Mouse (Mus musculus) brain, embryonic 14.5 days (tissue): ENCODE measurements around the gene Acsf3. TPM values are rescaled to one million over a fixed set of nuclear protein-coding genes. Genes with fewer than 3 reads are reported as not detected.

Experiments used
- DNase-seq: peaks from one replicate; pipeline ENCODE4 v3.0.0-alpha.2; 2011; ENCODE audit warnings: low read depth
- CTCF ChIP-seq: fragments of 200-500 bp; IDR thresholded peaks from 2 replicates; pipeline ENCODE4 v1.5.1; 2012; ENCODE audit warnings: inconsistent platforms, mild to moderate bottlenecking, moderate library complexity, borderline replicate concordance; ENCODE audit not compliant: insufficient read depth, insufficient read length; ENCODE audit errors: extremely low read depth
- POLR2A ChIP-seq: fragments of 200-500 bp; IDR thresholded peaks from 2 replicates; pipeline ENCODE4 v1.6.1; 2012; ENCODE audit warnings: mild to moderate bottlenecking, inconsistent platforms, borderline replicate concordance; ENCODE audit not compliant: poor library complexity, insufficient read depth, insufficient read length, severe bottlenecking; ENCODE audit errors: extremely low read depth
- polyA plus RNA-seq: library from polyadenylated mRNA; depleted of rRNA; stranded (reverse); fragments of >200 nt; gene quantifications from 2 replicates; pipeline ENCODE4 v1.2.3, GENCODE M21; 2012

The Acsf3 gene
- polyA plus RNA-seq, 1 experiment = 18.9 TPM

DNA sequence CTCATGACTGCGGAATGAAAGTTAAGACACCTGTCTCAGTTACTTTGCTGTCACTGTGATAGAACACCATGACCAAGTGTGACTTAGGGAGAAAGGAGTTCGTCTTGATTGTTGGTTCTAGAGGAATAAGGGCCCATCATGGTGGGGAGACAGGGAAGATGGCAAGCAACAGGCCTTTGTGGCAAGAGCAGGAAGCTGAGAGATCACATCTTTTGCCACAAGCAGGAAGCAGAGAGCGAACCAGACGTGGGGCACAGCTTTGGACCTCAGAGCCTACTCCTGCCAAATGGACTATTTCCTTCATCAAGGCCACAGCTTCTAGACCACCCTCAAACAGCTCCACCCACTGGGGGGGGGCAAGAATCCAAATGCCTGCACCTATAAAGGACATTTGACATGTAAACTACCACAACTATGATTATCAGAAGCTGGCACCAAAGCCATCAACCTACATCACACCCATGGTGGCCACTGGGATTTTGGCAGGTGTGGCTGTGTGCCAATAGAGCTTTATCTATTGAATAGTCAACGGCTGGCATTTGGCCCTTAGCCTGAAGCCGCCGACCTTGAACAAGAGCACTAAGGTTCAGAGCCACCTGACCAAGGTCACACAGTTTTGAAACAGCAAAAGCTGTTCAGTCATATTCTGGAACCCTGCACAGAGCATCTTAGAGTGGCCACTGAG is 10.4 kb upstream of the Acsf3 start:
- no peak for DNase-seq
- TF ChIP-seq POLR2A = no peak
- TF ChIP-seq CTCF = no peak

DNA sequence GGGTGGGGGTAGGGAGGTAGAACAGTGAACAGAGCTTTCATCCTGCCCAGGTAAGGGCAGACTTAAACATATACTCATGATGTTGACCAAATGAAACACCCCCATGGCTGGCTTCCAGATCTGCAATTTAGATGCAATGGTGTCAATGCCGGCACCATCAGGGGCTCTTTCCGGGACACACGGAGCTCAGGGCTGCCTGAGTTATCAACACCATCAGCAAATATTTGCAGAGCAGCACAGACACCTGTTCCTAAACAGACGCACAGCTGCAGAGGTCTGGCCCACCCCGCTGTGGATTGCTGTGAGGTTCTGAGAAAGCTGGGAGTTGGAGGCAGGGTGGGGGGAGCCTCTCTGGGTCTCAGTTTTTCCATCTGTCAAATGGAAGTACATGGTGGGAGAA is 9.1 kb upstream of the Acsf3 start:
- no peak for DNase-seq
- TF ChIP-seq POLR2A = no peak
- TF ChIP-seq CTCF = no peak

DNA sequence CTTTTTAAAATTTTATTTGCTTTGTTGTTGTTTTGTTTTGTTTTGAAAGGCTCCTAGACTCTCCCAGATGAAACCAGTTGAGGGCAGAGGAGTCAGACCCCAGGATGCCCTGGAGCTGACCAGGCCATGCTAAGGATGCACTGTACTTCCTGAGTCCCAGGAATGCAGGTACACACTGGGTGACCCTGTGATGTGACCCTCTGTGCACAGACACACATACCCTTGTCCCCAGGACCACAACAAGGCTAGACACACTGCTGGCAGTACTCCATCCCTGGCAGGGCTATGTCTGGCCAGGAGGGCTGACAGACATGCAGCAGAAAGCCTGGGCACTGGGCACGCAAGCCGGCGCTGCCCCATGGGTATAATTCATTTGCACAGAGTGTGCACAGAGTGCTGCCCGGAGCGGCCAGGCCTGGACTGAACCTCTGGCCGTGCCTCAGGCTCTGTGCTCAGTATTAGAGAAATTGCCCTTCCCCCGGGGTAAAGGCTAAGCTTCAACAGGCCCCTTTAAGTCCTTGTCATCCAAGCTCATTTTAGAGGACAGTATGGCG is 8.6 kb upstream of the Acsf3 start:
- no peak for DNase-seq

DNA sequence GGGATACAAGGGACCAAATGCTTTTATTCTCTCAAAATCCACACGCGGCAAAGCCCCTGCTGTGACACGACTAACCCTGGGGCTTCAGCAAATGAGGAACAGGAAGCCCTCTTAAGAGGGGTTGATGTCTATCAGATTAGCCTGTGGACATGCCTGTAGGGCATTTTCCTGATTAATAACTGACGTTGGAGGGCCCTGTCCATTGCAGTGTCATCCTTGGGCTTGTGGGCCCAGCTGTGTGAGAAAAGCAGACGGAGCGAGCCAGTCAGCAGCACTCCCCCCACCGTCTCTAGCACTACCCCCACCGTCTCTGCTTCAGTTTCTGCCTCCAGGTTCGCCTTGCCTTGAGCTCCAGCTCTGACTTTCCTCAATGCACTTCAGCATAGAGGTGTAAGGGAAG is 8.1 kb upstream of the Acsf3 start:
- peak; percentile 14 for DNase-seq
- TF ChIP-seq CTCF (no peak), POLR2A (no peak)

More for the DNA sequence above, 8.6 kb upstream of the Acsf3 start:
- no peak for TF ChIP-seq CTCF
- no peak for TF ChIP-seq POLR2A

DNA sequence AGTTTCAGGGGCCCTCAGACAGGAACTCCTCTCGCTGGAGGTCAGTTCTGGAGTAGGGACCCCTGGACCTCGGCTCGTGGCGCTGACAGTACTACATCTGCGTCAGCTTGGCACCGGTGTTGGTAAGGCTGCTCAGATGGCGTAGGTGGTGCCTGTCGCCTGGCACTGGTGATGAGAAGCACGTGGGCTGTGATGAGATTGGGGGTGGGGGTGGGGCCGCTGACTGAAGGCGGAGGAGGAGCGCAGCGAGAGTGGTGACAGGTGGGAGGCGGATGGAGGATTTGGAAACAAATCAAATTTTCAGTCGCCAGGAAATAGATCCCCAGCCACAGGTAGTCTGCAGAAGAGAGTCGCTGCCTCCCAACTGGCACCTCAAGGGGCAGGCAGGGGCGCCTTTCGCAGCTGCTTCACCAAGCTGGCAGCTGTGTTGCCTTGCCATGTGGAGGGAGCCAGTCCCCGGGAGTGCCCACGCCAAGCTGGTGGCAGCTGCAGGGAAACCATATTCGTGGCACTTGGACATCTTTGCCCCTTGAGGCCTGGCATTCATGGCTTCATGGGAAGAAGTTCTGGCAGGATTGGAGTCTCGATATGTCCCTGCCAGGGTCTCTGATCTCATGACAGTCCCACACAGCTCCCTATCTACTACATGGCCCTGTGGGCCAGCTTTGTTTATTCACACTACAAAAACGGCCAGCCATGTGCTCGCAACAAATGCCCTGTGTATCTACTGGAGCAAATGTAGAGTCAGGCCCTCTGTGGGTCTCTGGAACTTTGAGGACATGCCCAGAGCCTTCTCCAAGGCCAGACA is 5.8 kb upstream of the Acsf3 start:
- peak; percentile 84 for DNase-seq
- no peak for TF ChIP-seq POLR2A
- no peak for TF ChIP-seq CTCF

DNA sequence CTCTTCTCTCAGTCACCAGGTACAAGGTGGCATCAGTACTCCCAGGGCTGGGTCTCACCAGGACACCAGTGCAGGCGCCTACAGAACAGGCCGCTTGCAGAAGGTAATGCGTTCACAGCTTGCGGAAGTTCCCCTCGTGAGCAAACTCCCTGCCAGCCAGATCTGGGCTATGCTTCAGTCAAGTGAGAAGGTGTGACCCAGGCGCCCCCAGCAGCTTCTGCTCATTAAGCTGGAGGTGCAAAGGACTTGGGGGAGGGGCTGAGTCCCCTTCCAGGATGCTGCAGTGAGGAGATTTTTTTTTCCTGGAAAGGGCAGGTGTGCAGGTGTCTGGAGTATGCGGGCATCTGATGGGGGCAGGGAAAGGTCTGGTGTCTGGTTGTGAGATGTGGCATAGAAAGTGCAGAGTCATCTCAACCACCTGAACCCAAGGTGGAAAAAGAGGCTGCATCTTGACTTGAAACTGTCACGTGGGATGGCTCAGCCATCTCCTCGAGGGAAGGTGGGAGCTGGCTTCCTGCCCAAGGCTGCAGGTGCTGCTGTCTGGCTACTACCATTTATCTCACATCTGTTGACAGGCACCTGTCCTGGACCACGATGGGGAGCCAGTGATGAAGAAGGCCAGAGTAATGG is 2.7 kb upstream of the Acsf3 start:
- no peak for TF ChIP-seq CTCF
- TF ChIP-seq POLR2A = no peak
- peak; percentile 63 for DNase-seq

DNA sequence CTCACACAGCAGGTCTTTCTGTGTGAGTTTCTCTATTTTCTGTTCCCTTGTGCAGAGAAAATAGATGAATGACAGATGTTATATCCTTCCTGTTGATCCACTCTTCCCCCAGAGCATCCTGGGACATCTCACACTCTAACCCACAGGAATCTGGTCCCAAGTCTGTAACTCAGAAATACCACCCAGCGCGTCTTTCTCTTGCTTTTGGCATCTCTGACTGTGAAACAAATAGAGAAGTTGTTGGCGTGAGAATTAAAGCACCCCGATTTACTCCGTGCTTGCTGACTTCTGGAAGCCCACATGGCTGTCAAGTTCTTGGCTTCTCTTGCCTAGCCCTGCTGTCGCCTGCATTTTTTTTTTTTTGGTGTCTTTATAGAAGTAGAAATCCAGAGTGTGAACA is 2.4 kb downstream of the Acsf3 start:
- TF ChIP-seq CTCF (no peak), POLR2A (no peak)
- no peak for DNase-seq

DNA sequence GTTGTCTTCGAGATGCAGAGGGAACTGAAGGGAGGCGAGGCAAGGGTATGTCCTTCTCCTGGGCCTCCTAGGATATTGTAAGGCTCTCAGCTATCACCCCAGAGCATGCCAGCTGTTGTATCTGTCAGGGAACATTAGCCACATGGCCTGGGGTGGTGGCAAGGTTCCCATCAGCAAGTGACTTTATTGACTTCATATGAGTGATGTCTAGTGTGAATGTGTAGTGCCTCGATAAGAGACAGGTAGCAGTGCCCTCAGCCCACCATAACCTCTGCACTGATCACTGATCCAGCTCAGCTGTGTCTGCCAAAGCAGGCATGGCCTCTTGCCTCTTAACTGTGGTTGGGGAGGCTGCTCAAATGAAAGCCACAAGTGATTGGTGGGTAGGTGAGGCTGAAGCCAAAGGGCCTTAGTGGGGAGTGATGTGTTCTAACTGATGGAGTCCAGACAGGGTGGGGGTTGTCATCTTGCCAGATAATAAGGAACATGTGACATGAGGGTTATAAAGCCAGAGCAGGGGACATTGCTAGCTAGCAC is 3.5 kb downstream of the Acsf3 start:
- TF ChIP-seq POLR2A (no peak), CTCF (no peak)
- no peak for DNase-seq

DNA sequence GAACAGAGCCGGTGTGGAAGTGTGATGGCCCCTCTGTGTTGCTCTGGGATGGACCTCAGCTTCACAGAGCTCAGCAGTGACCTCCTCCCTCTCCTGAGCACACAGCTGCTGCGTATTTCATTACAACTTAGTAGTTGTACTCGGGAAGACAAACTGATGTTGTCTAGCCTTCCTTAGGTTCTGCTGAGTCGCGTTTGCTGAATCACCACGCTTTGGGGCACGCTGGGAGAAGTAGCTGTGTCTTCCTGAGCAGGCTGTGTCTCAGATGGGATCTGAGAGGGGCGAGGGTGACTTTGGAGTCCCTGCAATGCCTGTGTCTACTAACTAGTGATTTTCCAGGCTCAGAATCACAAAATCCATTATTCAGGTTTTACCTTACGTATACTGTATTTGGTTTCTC is 4.0 kb downstream of the Acsf3 start:
- TF ChIP-seq CTCF (no peak), POLR2A (no peak)

DNA sequence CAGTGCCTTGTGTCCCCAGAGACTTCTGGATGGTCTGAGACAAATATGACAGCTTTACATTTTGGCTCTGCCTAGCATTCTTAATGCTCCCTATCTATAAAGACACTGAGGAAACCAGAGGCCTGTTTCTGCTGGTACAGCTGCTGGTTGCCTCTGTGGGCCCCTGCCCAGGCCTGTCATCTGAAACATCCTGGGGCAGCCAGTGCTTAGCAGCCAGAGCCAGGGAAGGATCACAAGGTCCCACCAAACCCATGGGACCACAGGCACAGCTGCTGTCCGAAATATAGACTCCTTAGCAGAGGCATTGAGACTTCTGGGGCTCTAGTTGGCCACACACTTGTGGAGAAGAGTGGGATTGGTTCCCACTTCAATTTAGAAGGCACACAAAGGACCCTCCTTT is 9.5 kb downstream of the Acsf3 start:
- DNase-seq = no peak
- TF ChIP-seq POLR2A (no peak), CTCF (no peak)

More for the DNA sequence above, 4.0 kb downstream of the Acsf3 start:
- DNase-seq = no peak

DNA sequence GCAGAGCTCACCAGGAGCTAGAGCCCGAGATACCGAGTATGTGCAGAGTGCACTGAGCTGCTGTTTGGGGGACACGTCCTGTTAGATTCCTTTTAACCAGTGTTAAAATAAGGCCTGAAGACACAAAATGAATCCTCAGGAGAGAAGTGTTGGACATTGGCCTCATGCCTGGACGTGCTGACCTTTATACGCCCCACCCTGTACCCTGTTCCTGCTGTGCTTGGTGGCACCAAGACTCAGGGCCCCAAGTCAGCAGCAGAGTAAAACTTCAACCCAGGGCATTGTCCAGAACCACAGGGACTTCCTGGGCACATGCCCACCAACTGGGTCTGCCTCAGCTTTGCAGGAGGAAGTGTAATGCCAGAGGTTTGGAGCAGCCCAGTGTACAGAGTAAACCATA is 14.5 kb downstream of the Acsf3 start:
- no peak for TF ChIP-seq POLR2A
- TF ChIP-seq CTCF = no peak
- no peak for DNase-seq
